10 mouse cellular contexts compared by ENCODE assay signal in genomic region chr13:107879535-107879934, GRCm38 (mm10).
DNase-seq lines count a peak whose midpoint lies in the region; ATAC-seq and TF ChIP-seq lines count a peak whose summit lies in the region.
"Had no signal": no experiment of that assay in that cellular context is flagged by ENCODE, and none has a peak within 500 bp of the region (broad histone marks: within the 10 kb centered on the region; RNA-seq: fewer than 3 reads in every experiment).

No protein-coding gene starts in this region.

- H3K9ac ChIP-seq in hindbrain, postnatal 0 days (replicated peaks; ENCODE audit: low read length), result no peak overlapping the region
- no peak overlapping the region for H3K9ac ChIP-seq in hindbrain, embryonic 11.5 days (ENCODE audit: low read depth, low read length)

- peaks cover 6% of the 10 kb centered on the region; the same call in 1 of the 2 replicates for H3K4me1 ChIP-seq in hindbrain, postnatal 0 days (ENCODE audit: insufficient read depth, low read length)
- no peaks in the 10 kb centered on the region; the same call in 1 of the 2 replicates for H3K4me1 ChIP-seq in hindbrain, embryonic 11.5 days (replicated peaks; ENCODE audit: control insufficient read depth, insufficient read depth, low read length)

- 54% methylated on average over 7 of the region's 8 CpGs for WGBS in hindbrain, postnatal 0 days
- WGBS in hindbrain, embryonic 11.5 days, result 86% methylated on average over 7 of the region's 8 CpGs

- H3K36me3 ChIP-seq in hindbrain, postnatal 0 days (ENCODE audit: insufficient read depth, low read length), result no peaks in the 10 kb centered on the region
- no peaks in the 10 kb centered on the region for H3K36me3 ChIP-seq in hindbrain, embryonic 11.5 days (ENCODE audit: control insufficient read depth, insufficient read depth, low read length)

- TF ChIP-seq CTCF in hindbrain, postnatal 0 days (IDR thresholded peaks at IDR 0.05; ENCODE audit: low read depth), result no peak

- H3K27me3 ChIP-seq in hindbrain, postnatal 0 days (ENCODE audit: insufficient read depth, low read length), result no peaks in the 10 kb centered on the region
- H3K27me3 ChIP-seq in hindbrain, embryonic 11.5 days (ENCODE audit: control insufficient read depth, insufficient read depth, low read length), result no peaks in the 10 kb centered on the region

- no peak overlapping the region for H3K27ac ChIP-seq in hindbrain, postnatal 0 days
- H3K27ac ChIP-seq in hindbrain, embryonic 11.5 days (ENCODE audit: low read depth, low read length), result no peak overlapping the region

- no peaks in the 10 kb centered on the region for H3K9me3 ChIP-seq in hindbrain, postnatal 0 days (ENCODE audit: low read length)
- H3K9me3 ChIP-seq in hindbrain, embryonic 11.5 days (ENCODE audit: control insufficient read depth, low read length), result no peaks in the 10 kb centered on the region

- ATAC-seq in hindbrain, postnatal 0 days, result 0 out of 2 replicates have a peak, but pooled peaks have one; percentile 38
- ATAC-seq in hindbrain, embryonic 11.5 days (ENCODE audit: low FRiP score), result no peak
- no peak for ATAC-seq in megakaryocyte-erythroid progenitor cell, adult 5-6 weeks (replicated peaks; ENCODE audit: low FRiP score, low TSS enrichment, poor library complexity, severe bottlenecking)
- ATAC-seq: midbrain, embryonic 16.5 days had no signal

- no peak overlapping the region for H3K4me3 ChIP-seq in hindbrain, postnatal 0 days (ENCODE audit: low read length)
- H3K4me3 ChIP-seq in hindbrain, embryonic 11.5 days (ENCODE audit: low read depth, low read length), result no peak overlapping the region

- no peak overlapping the region for H3K4me2 ChIP-seq in hindbrain, postnatal 0 days (ENCODE audit: low read depth, low read length)
- H3K4me2 ChIP-seq in hindbrain, embryonic 11.5 days (replicated peaks; ENCODE audit: low read depth, low read length), result no peak overlapping the region

- peak; percentile 59 for DNase-seq in hindbrain, postnatal 0 days (ENCODE audit: low spot score)
- DNase-seq in hindbrain, embryonic 11.5 days (ENCODE audit: low spot score), result no peak
- peak; percentile 31 to 59 for DNase-seq in adrenal gland, adult 18-20 months (ENCODE audit: low spot score in 2 of 2)
- peak; percentile 52 for DNase-seq in heart, adult 8-10 months (ENCODE audit: low spot score)
- peak; percentile 79 to 88 for DNase-seq in kidney, postnatal 25 days
- DNase-seq in T-cell, adult 2 months (ENCODE audit: low spot score), result no peak
- no peak for DNase-seq in right cerebral cortex, postnatal 25 days
- DNase-seq: cerebellum, adult 9-11 months had no signal

Comparison
In these comparisons a context has a peak if more than half of its experiments do, and no peak if none do; other contexts are left out.
1. DNase-seq: peak in hindbrain, postnatal 0 days (single experiment), adrenal gland, adult 18-20 months (2 of 2), heart, adult 8-10 months (single experiment) and kidney, postnatal 25 days (2 of 2); none in hindbrain, embryonic 11.5 days (single experiment), T-cell, adult 2 months (single experiment) and right cerebral cortex, postnatal 25 days (single experiment).